Mouse (Mus musculus) small intestine, adult 2 months (tissue): ENCODE measurements around the gene Pdgfd. TPM values are rescaled to one million over a fixed set of nuclear protein-coding genes. Genes with fewer than 3 reads are reported as not detected.

Source experiments
- H3K27ac ChIP-seq: fragments of 200-500 bp; 2 replicates; pipeline ENCODE4 v1.5.1; 2012; ENCODE audit warnings: low read depth, low read length, control low read depth, inconsistent platforms; ENCODE audit not compliant: insufficient read depth
- H3K27me3 ChIP-seq: fragments of 200-500 bp; 2 replicates; pipeline ENCODE4 v1.6.1; 2012; ENCODE audit warnings: mild to moderate bottlenecking, moderate library complexity, low read length, inconsistent platforms; ENCODE audit not compliant: control insufficient read depth, insufficient read depth
- H3K36me3 ChIP-seq: fragments of 200-500 bp; 2 replicates; pipeline ENCODE4 v1.6.1; 2012; ENCODE audit warnings: mild to moderate bottlenecking, low read length, control low read depth, inconsistent platforms; ENCODE audit not compliant: control insufficient read depth, insufficient read depth
- H3K4me1 ChIP-seq: fragments of 200-500 bp; 2 replicates; pipeline ENCODE4 v1.6.1; 2012; ENCODE audit warnings: low read length, inconsistent platforms, mixed read lengths; ENCODE audit not compliant: control insufficient read depth, insufficient read depth, insufficient read length
- H3K4me3 ChIP-seq: fragments of 200-500 bp; 2 replicates; pipeline ENCODE4 v1.5.1; 2012; ENCODE audit warnings: low read depth, mild to moderate bottlenecking, control low read depth, inconsistent platforms, low read length, moderate library complexity
- CTCF ChIP-seq: fragments of 200-500 bp; IDR thresholded peaks from 2 replicates; pipeline ENCODE4 v1.5.1; 2012; ENCODE audit warnings: low read depth, mild to moderate bottlenecking, control low read depth, inconsistent platforms, low read length, moderate library complexity, mixed read lengths; ENCODE audit not compliant: insufficient replicate concordance, insufficient read length; ENCODE audit errors: extremely low read depth
- POLR2A ChIP-seq: fragments of 200-500 bp; IDR thresholded peaks from 2 replicates; pipeline ENCODE4 v1.6.1; 2012; ENCODE audit warnings: low read depth, mild to moderate bottlenecking, control low read depth, inconsistent platforms, low read length, moderate library complexity
- WGBS: fragments of 180-500 bp; shearing (Covaris S2); methylation state at CpG from one replicate; pipeline ENCODE4 v1.1.7; 2018; 5-methylcytosine and 5-hydroxymethylcytosine counted together
- polyA plus RNA-seq: library from polyadenylated mRNA; depleted of rRNA; stranded (reverse); fragments of >200 nt; gene quantifications from 2 replicates; pipeline ENCODE4 v1.2.3, GENCODE M21; 2012; rRNA removed

The Pdgfd gene
- 0.22 and 0.46 TPM in 2 replicates for polyA plus RNA-seq

DNA sequence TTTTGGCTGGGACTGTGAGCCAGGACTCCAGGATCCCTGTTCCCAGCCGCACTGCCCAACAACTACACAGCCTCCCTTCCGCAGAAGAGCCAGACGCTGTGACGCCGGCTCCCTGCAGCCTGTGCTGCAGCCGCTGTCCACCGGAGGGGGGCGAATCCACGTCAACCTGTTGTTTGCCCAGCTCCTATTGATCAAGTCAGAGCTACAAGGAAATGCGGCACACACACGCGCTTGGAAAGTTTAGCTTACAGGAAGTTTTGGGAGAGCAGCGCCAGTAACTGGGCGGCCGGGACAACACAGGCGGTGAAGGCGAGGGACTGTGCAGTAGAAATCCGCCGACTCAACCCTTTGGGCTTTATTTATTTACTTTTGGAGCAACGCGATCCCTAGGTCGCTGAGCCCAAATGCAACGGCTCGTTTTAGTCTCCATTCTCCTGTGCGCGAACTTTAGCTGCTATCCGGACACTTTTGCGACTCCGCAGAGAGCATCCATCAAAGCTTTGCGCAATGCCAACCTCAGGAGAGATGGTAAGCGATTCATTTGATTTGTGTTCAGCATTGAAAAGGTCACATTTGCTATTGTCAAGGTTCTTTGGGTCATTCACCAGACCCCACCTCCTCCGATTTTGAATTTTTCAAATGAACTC, at the start of gene Pdgfd:
Gene Pdgfd, plus strand, starts transcription at position 194 of the 647 bp plus-strand sequence.
- 5% methylated on average over 32 of the region's 32 CpGs for WGBS
- TF ChIP-seq CTCF (no peak), POLR2A (no peak)
- Histone ChIP-seq H3K27me3 (no peaks in the 10 kb centered on the region), H3K4me3 (peak within 1 kb of the TSS; percentile 55), H3K27ac (peak within 1 kb of the TSS; percentile 43; the same call in 1 of the 2 replicates), H3K4me1 (no peaks in the 10 kb centered on the region), H3K36me3 (no peaks in the 10 kb centered on the region)

DNA sequence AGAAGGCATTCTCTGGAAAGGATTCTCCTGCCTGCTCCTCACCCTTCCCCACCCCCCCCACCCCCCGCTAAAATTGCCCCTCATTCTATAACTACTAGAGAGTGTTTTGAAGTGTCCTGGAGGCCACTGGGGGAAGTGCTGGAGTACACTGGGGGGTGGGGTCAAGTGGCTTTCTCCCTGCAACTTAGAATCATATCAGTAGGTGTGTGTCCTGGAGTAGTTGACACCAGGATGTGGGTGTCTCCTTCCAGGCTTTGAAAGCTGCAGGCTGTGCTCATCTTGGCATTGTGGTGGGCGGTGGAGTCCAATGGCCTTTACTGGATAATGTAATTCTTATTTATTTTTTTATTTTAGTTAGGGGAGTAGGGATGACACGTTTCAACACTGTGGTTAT, 651 bp downstream of the Pdgfd start:
- 43% methylated on average over 3 of the region's 3 CpGs for WGBS
- Histone ChIP-seq H3K27ac (no peak overlapping the region; the same call in 1 of the 2 replicates), H3K4me3 (peak overlapping the region; percentile 55; the same call in 1 of the 2 replicates), H3K36me3 (no peaks in the 10 kb centered on the region), H3K4me1 (no peaks in the 10 kb centered on the region), H3K27me3 (no peaks in the 10 kb centered on the region)
- TF ChIP-seq POLR2A: no peak
- no peak for TF ChIP-seq CTCF

- WGBS: 58% methylated on average over 9 of the region's 9 CpGs
- TF ChIP-seq CTCF (no peak), POLR2A (no peak)
- no peak overlapping the region for H3K4me3 ChIP-seq
- H3K4me1 ChIP-seq: no peaks in the 10 kb centered on the region
- no peaks in the 10 kb centered on the region for H3K27me3 ChIP-seq
- H3K27ac ChIP-seq: no peak overlapping the region
- H3K36me3 ChIP-seq: no peaks in the 10 kb centered on the region
These were observed 2.6 kb downstream of the Pdgfd start for GRCm38 (mm10) chr9:6170962-6171361.

DNA sequence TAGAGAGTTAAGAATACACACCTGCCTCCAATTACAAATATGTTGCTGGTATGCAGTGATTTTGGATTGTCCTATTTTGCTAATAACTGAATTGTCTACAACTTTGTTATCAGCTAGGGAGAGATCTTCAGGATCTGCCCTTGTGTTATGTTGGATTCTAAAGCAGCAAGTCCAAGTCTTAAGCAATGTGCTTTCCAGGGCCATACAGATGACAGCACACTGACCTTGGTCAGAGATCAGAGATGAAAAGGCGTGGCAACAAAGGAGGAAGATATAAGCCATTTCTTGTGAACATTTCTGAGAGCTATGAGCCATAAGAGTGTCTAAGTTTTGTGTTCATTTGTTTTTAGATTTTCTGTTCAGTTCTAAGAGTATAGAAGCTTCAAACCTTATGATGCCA, 4.9 kb downstream of the Pdgfd start:
- Histone ChIP-seq H3K27me3 (no peaks in the 10 kb centered on the region), H3K27ac (no peak overlapping the region), H3K4me3 (no peak overlapping the region), H3K4me1 (no peaks in the 10 kb centered on the region), H3K36me3 (no peaks in the 10 kb centered on the region)
- TF ChIP-seq CTCF (no peak), POLR2A (no peak)
- WGBS: 56% methylated on average over 1 of the region's 1 CpGs

- 76% methylated on average over 4 of the region's 4 CpGs for WGBS
- Histone ChIP-seq H3K4me1 (no peaks in the 10 kb centered on the region), H3K27ac (no peak overlapping the region), H3K27me3 (no peaks in the 10 kb centered on the region), H3K4me3 (no peak overlapping the region), H3K36me3 (no peaks in the 10 kb centered on the region)
- no peak for TF ChIP-seq CTCF
- no peak for TF ChIP-seq POLR2A
These were observed 7.3 kb downstream of the Pdgfd start for GRCm38 (mm10) chr9:6175731-6176130.

GRCm38 (mm10) chr9:6182307-6182923, 14.0 kb downstream of the Pdgfd start:
- Histone ChIP-seq H3K36me3 (no peaks in the 10 kb centered on the region), H3K4me3 (no peak overlapping the region), H3K27me3 (no peaks in the 10 kb centered on the region), H3K27ac (no peak overlapping the region), H3K4me1 (no peaks in the 10 kb centered on the region)
- 85% methylated on average over 3 of the region's 3 CpGs for WGBS
- no peak for TF ChIP-seq POLR2A
- no peak for TF ChIP-seq CTCF

GRCm38 (mm10) chr9:6187955-6188354, 19.6 kb downstream of the Pdgfd start:
- TF ChIP-seq CTCF: no peak
- no peak for TF ChIP-seq POLR2A
- Histone ChIP-seq H3K36me3 (no peaks in the 10 kb centered on the region), H3K27me3 (no peaks in the 10 kb centered on the region), H3K4me3 (no peak overlapping the region), H3K27ac (no peak overlapping the region), H3K4me1 (no peaks in the 10 kb centered on the region)
- WGBS: 70% methylated on average over 3 of the region's 3 CpGs

- TF ChIP-seq POLR2A (no peak), CTCF (no peak)
- no peak overlapping the region for H3K27ac ChIP-seq
- no peaks in the 10 kb centered on the region for H3K27me3 ChIP-seq
- H3K4me3 ChIP-seq: no peak overlapping the region
- H3K36me3 ChIP-seq: no peaks in the 10 kb centered on the region
- H3K4me1 ChIP-seq: no peaks in the 10 kb centered on the region
- 57% methylated on average over 1 of the region's 1 CpGs for WGBS
These were observed 25.0 kb downstream of the Pdgfd start for GRCm38 (mm10) chr9:6193352-6193751.
